Mouse (Mus musculus) CH12.LX (cell line): ENCODE data around the gene Gper1. TPM values are rescaled to one million over a fixed set of nuclear protein-coding genes. Genes with fewer than 3 reads are reported as not detected.

Experiments used
- DNase-seq: peaks from one replicate; pipeline ENCODE4 v3.0.0-alpha.2; 2013; ENCODE audit errors: extremely low read depth
- H3K27ac ChIP-seq: 2 replicates; pipeline ENCODE4 v1.5.1; 2012; ENCODE audit warnings: low read depth, mild to moderate bottlenecking, control low read depth, moderate library complexity; ENCODE audit not compliant: insufficient read depth
- H3K27me3 ChIP-seq: replicated peaks from 2 replicates; pipeline ENCODE3; 2012; ENCODE audit warnings: inconsistent platforms
- H3K36me3 ChIP-seq, 2 experiments: replicated peaks in 1 of 2; 2 replicates each; pipeline versions ENCODE3 to v1.6.1; 2012; ENCODE audit warnings: inconsistent platforms in 1 of 2, low read length in 1 of 2, mild to moderate bottlenecking in 1 of 2, mixed read lengths in 1 of 2, moderate library complexity in 1 of 2; ENCODE audit not compliant: control insufficient read depth in 1 of 2, insufficient read depth in 1 of 2
- H3K4me1 ChIP-seq, 2 experiments: 2 replicates each; pipeline ENCODE4 v1.6.1; 2012; ENCODE audit warnings: inconsistent platforms in 1 of 2, moderate library complexity in 1 of 2; ENCODE audit not compliant: insufficient read depth in 2 of 2, control insufficient read depth in 1 of 2
- H3K4me2 ChIP-seq: 2 replicates; pipeline ENCODE4 v1.6.1; 2012; ENCODE audit warnings: low read depth, mild to moderate bottlenecking, control low read depth; ENCODE audit not compliant: poor library complexity, insufficient read depth, severe bottlenecking
- H3K4me3 ChIP-seq, 3 experiments: fragments of 150-350 bp in 1 of 3; sonication (generic) in 1 of 3; replicated peaks in 1 of 3; 2 replicates each; pipeline versions ENCODE3 to v1.5.1; 2011 to 2012; ENCODE audit warnings: low read depth in 2 of 3, low read length in 2 of 3, mild to moderate bottlenecking in 2 of 3, moderate library complexity in 2 of 3, control low read depth in 1 of 3, improper control_type of control experiment in 1 of 3, inconsistent platforms in 1 of 3, mixed read lengths in 1 of 3; ENCODE audit not compliant: poor library complexity in 1 of 3
- H3K79me2 ChIP-seq: replicated peaks from 2 replicates; pipeline ENCODE4 v1.6.1; 2012; ENCODE audit warnings: mild to moderate bottlenecking, moderate library complexity; ENCODE audit not compliant: control insufficient read depth, poor library complexity, insufficient read depth, severe bottlenecking; ENCODE audit errors: extremely low read depth
- H3K9ac ChIP-seq: 2 replicates; pipeline ENCODE4 v1.6.1; 2012; ENCODE audit warnings: low read depth, mild to moderate bottlenecking, control low read depth, moderate library complexity; ENCODE audit not compliant: insufficient read depth
- H3K9me3 ChIP-seq: replicated peaks from 2 replicates; pipeline ENCODE3; 2012; ENCODE audit warnings: low read length, inconsistent platforms, mixed read lengths
- BHLHE40 ChIP-seq: IDR thresholded peaks from 2 replicates; pipeline ENCODE4 v1.6.1; 2011; ENCODE audit warnings: mild to moderate bottlenecking, low read depth, low read length, improper control_type of control experiment
- CTCF ChIP-seq, 2 experiments: IDR thresholded peaks in 1 of 2; conservative IDR thresholded peaks in 1 of 2; 2 replicates each; pipeline ENCODE4 v1.5.1; 2011 to 2012; ENCODE audit warnings: low read depth in 2 of 2, low read length in 2 of 2, improper control_type of control experiment in 1 of 2, inconsistent platforms in 1 of 2, mild to moderate bottlenecking in 1 of 2, moderate library complexity in 1 of 2
- E2F4 ChIP-seq: IDR thresholded peaks from 2 replicates; pipeline ENCODE4 v1.6.1; 2011; ENCODE audit warnings: low read depth, low read length, improper control_type of control experiment; ENCODE audit not compliant: insufficient replicate concordance
- ELF1 ChIP-seq: IDR thresholded peaks from 2 replicates; pipeline ENCODE4 v1.6.1; 2014; ENCODE audit warnings: low read depth, mild to moderate bottlenecking, inconsistent platforms, low read length, improper control_type of control experiment
- EP300 ChIP-seq: IDR thresholded peaks from 2 replicates; pipeline ENCODE4 v1.6.1; 2011; ENCODE audit warnings: low read length, improper control_type of control experiment
- HCFC1 ChIP-seq: IDR thresholded peaks from 2 replicates; pipeline ENCODE4 v1.6.1; 2012; ENCODE audit warnings: low read depth, mild to moderate bottlenecking, inconsistent platforms, low read length, improper control_type of control experiment
- JUND ChIP-seq: conservative IDR thresholded peaks from 2 replicates; pipeline ENCODE4 v1.6.1; 2011; ENCODE audit warnings: low read depth, low read length, improper control_type of control experiment
- MAFK ChIP-seq: IDR thresholded peaks from 2 replicates; pipeline ENCODE4 v1.6.1; 2011; ENCODE audit warnings: low read length, improper control_type of control experiment; ENCODE audit not compliant: insufficient replicate concordance
- MAX ChIP-seq: IDR thresholded peaks from 2 replicates; pipeline ENCODE4 v1.6.1; 2011; ENCODE audit warnings: low read length, improper control_type of control experiment
- MXI1 ChIP-seq: IDR thresholded peaks from 2 replicates; pipeline ENCODE4 v1.6.1; 2011; ENCODE audit warnings: mild to moderate bottlenecking, low read depth, low read length, improper control_type of control experiment
- NELFE ChIP-seq: IDR thresholded peaks from 2 replicates; pipeline ENCODE4 v1.6.1; 2011; ENCODE audit warnings: low read depth, low read length, improper control_type of control experiment
- NRF1 ChIP-seq: IDR thresholded peaks from 2 replicates; pipeline ENCODE4 v1.6.1; 2014; ENCODE audit warnings: low read depth, mild to moderate bottlenecking, inconsistent platforms, low read length, improper control_type of control experiment, moderate library complexity
- PAX5 ChIP-seq: IDR thresholded peaks from 2 replicates; pipeline ENCODE4 v1.6.1; 2012; ENCODE audit warnings: low read length, inconsistent platforms, mixed read lengths
- POLR2AphosphoS2 ChIP-seq: IDR thresholded peaks from 2 replicates; pipeline ENCODE4 v1.6.1; 2011; ENCODE audit warnings: low read depth, low read length, improper control_type of control experiment
- RAD21 ChIP-seq: IDR thresholded peaks from 2 replicates; pipeline ENCODE4 v1.6.1; 2011; ENCODE audit warnings: low read depth, mild to moderate bottlenecking, low read length, improper control_type of control experiment, moderate library complexity
- SIN3A ChIP-seq: IDR thresholded peaks from 2 replicates; pipeline ENCODE4 v1.6.1; 2012; ENCODE audit warnings: low read length, improper control_type of control experiment, inconsistent platforms
- TBP ChIP-seq: conservative IDR thresholded peaks from 2 replicates; pipeline ENCODE4 v1.6.1; 2011; ENCODE audit warnings: low read depth, low read length, improper control_type of control experiment
- USF1 ChIP-seq: IDR thresholded peaks from 2 replicates; pipeline ENCODE4 v1.6.1; 2014; ENCODE audit warnings: low read depth, mild to moderate bottlenecking, inconsistent platforms, low read length, improper control_type of control experiment
- USF2 ChIP-seq: conservative IDR thresholded peaks from 2 replicates; pipeline ENCODE4 v1.6.1; 2011; ENCODE audit warnings: low read depth, low read length, improper control_type of control experiment
- ZC3H11A ChIP-seq: IDR thresholded peaks from 2 replicates; pipeline ENCODE4 v1.6.1; 2012; ENCODE audit warnings: low read depth, mild to moderate bottlenecking, inconsistent platforms, low read length, improper control_type of control experiment
- dilution Hi-C: fragments of 300-500 bp; cut with MboI; formaldehyde crosslinking; loops from 2 replicates; pipeline ENCODE4 v1.14.3; 2020; ENCODE audit warnings: low sequenced_read_pairs; ENCODE audit not compliant: extremely low pct_unique_long_range_greater_than_20kb, extremely low pct_ligation_motif_present
- in situ Hi-C: fragments of 300-500 bp; cut with MboI; formaldehyde crosslinking; loops from 3 replicates; pipeline ENCODE4 v1.14.3; 2019; ENCODE audit warnings: low sequenced_read_pairs, low pct_ligation_motif_present, low pct_unique_long_range_greater_than_20kb, mixed read lengths
- polyA plus RNA-seq: library from polyadenylated mRNA; unstranded; fragments of >175 nt; gene quantifications from 2 replicates; pipeline ENCODE4 v1.2.1, GENCODE M21; 2012; ENCODE audit warnings: low read depth; ENCODE audit not compliant: insufficient read length
- total RNA-seq, 2 experiments: library from RNA; depleted of rRNA; stranded (reverse); fragments of 300-350 nt in 1 of 2; fragments of >200 nt in 1 of 2; gene quantifications; 2 replicates each; pipeline ENCODE4 v1.2.3; 2012 to 2014

The Gper1 gene
- total and polyA plus RNA-seq, 3 experiments: 0.13 TPM; not detected in 2

- H3K36me3 ChIP-seq: peaks cover 3 to 83% of the 10 kb centered on the region in 2 experiments
- TF ChIP-seq ELF1 (no peak), USF2 (no peak), USF1 (no peak), RAD21 (no peak), PAX5 (no peak), SIN3A (no peak), POLR2AphosphoS2 (no peak), MAFK (no peak), BHLHE40 (no peak), E2F4 (no peak), ZC3H11A (no peak), CTCF (conservative IDR thresholded peaks at IDR 0.05 in 1 of 2, IDR thresholded peaks at IDR 0.05 in 1 of 2; ENCODE audit: low read depth in 2 of 2, low read length in 2 of 2) (no peak), TBP (no peak), EP300 (no peak), MAX (no peak)
- TF ChIP-seq, all 38 proteins: peak for 0
- dilution Hi-C loops: no loop called here
These were observed 4.8 kb upstream of the Gper1 start for GRCm38 (mm10) chr5:139418110-139418509.

DNA sequence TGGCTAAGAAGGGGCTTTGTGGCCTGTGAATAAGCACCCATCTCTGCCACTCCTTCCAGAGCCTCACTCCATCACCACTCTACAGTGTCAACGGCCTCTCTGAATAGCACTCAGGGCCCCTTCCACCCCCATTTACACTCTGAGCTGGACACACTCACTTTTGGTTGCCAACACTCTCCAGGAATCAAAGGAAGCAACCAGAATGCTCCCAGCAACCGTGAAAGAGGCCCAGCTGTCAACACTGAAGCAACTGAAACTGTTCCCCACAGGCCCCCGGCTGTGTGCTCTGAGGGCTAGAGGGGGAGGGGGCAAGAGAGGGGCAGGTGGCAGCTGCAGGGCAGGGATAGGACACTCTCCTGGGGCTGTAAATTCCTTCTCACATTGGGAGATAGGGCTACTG is 4.3 kb upstream of the Gper1 start:
- Histone ChIP-seq H3K27me3 (no peaks in the 10 kb centered on the region), H3K27ac (no peak overlapping the region), H3K9ac (no peak overlapping the region), H3K36me3 (peaks cover 3 to 85% of the 10 kb centered on the region in 2 experiments), H3K9me3 (no peaks in the 10 kb centered on the region), H3K4me2 (no peak overlapping the region), H3K4me3 (no peak overlapping the region), H3K79me2 (no peaks in the 10 kb centered on the region), H3K4me1 (peaks cover 0 to 11% of the 10 kb centered on the region in 2 experiments; a peak in 2 of 4 replicates)
- in situ Hi-C loops (no loop called here), dilution Hi-C loops (no loop called here)
- no peak for DNase-seq
- no peak for TF ChIP-seq ELF1

More at GRCm38 (mm10) chr5:139418110-139418509, 4.8 kb upstream of the Gper1 start:
- no peak overlapping the region for H3K4me3 ChIP-seq
- H3K9ac ChIP-seq: no peak overlapping the region
- in situ Hi-C loops: no loop called here
- DNase-seq: no peak
- H3K9me3 ChIP-seq: no peaks in the 10 kb centered on the region
- H3K4me1 ChIP-seq: peaks cover 0 to 11% of the 10 kb centered on the region in 2 experiments; a peak in 2 of 4 replicates
- no peak overlapping the region for H3K27ac ChIP-seq
- H3K4me2 ChIP-seq: no peak overlapping the region
- H3K27me3 ChIP-seq: no peaks in the 10 kb centered on the region
- H3K79me2 ChIP-seq: no peaks in the 10 kb centered on the region

GRCm38 (mm10) chr5:139425198-139425597 is 2.2 kb downstream of the Gper1 start:
- peaks cover 0 to 6% of the 10 kb centered on the region in 2 experiments; a peak in 2 of 4 replicates for H3K4me1 ChIP-seq
- no peaks in the 10 kb centered on the region for H3K27me3 ChIP-seq
- H3K9ac ChIP-seq: no peak overlapping the region
- no peak for DNase-seq
- no peaks in the 10 kb centered on the region for H3K79me2 ChIP-seq
- no peak overlapping the region for H3K27ac ChIP-seq
- H3K36me3 ChIP-seq: peaks cover 0 to 73% of the 10 kb centered on the region in 2 experiments
- in situ Hi-C loops: no loop called here
- H3K4me2 ChIP-seq: no peak overlapping the region
- dilution Hi-C loops: no loop called here
- TF ChIP-seq ZC3H11A: no peak
- TF ChIP-seq USF2: no peak
- no peak for TF ChIP-seq HCFC1
- no peak for TF ChIP-seq ELF1
- no peak for TF ChIP-seq NRF1
- TF ChIP-seq NELFE: no peak
- no peak for TF ChIP-seq USF1
- no peak for TF ChIP-seq JUND
- no peak for TF ChIP-seq E2F4
- no peak for TF ChIP-seq MXI1
- no peak overlapping the region for H3K4me3 ChIP-seq
- no peaks in the 10 kb centered on the region for H3K9me3 ChIP-seq
